Mouse (Mus musculus): Measurements from ENCODE around the gene Rab3gap1. TPM values are rescaled to one million over a fixed set of nuclear protein-coding genes. Genes with fewer than 3 reads are reported as not detected.
"Not testable (repeated sequence)": the region's sequence is repeated elsewhere in the genome, so short reads cannot be mapped to it uniquely, and the experiment has no call there.

Gene Rab3gap1
- total and polyA plus RNA-seq, 2 experiments from 2014 or later = 16.7 to 29.5 TPM

DNA sequence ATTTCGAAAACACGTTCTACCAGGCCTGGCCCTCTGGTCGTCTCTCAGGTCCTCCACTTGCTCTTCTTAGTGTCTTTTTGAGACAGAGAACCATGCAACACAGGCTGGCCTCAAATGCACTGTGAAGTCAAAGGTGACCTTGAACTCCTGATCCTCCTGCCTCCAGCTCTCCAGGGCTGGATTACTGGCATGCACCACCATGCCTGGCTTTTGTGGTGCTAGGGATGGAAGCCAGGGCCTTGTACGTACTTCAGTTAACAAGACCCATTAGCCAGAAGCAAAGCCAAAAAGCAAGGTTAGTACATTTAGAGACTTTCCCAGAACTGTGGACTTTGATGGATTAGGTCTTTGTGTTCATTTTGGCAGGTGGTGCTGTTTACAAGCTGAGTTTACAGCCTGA, 83.7 kb downstream of the Rab3gap1 start:
- TF ChIP-seq CTCF (IDR thresholded peaks at IDR 0.05) = no peak
- Histone ChIP-seq H3K27me3 (ENCODE audit: insufficient read depth, low read length) (no peaks in the 10 kb centered on the region), H3K4me1 (ENCODE audit: insufficient read depth, low read length) (no peaks in the 10 kb centered on the region), H3K4me2 (ENCODE audit: low read depth, low read length, poor library complexity, severe bottlenecking) (no peak overlapping the region), H3K9ac (replicated peaks; ENCODE audit: low read length, poor library complexity, severe bottlenecking) (no peak overlapping the region), H3K36me3 (ENCODE audit: insufficient read depth, low read length) (no peaks in the 10 kb centered on the region), H3K9me3 (ENCODE audit: low read length) (no peaks in the 10 kb centered on the region), H3K27ac (ENCODE audit: low read depth, low read length) (no peak overlapping the region), H3K4me3 (ENCODE audit: low read depth, low read length) (no peak overlapping the region)
- ATAC-seq (ENCODE audit: low FRiP score) (no peak), DNase-seq (ENCODE audit: low spot score) (no peak)
- WGBS = 90% methylated on average over 4 of the region's 4 CpGs

DNA sequence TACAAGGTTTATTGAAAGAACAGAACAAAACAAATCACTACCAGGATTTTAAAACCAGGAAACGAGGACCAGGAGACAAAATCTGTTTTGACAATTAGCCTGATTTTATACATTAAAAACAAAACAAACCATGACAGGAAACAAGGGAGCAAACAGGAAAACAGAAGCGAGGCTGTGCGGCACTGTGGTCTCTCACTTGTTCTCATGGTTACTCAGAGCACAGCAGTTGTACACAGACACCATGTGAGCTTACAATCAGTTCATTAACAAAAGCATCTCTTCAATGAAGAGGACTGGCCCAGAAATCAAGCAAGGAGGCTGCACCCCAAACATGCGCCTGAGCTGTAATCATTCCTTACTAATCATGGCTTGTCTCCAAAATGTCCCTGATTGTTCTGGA, 85.6 kb downstream of the Rab3gap1 start:
- H3K27ac ChIP-seq (ENCODE audit: low read depth, low read length); H3K4me2 ChIP-seq (ENCODE audit: low read depth, low read length, poor library complexity, severe bottlenecking); DNase-seq (ENCODE audit: low spot score); H3K9me3 ChIP-seq (ENCODE audit: low read length); ATAC-seq (ENCODE audit: low FRiP score); H3K9ac ChIP-seq (replicated peaks; ENCODE audit: low read length, poor library complexity, severe bottlenecking); H3K4me1 ChIP-seq (ENCODE audit: insufficient read depth, low read length); H3K4me3 ChIP-seq (ENCODE audit: low read depth, low read length); H3K36me3 ChIP-seq (ENCODE audit: insufficient read depth, low read length); H3K27me3 ChIP-seq (ENCODE audit: insufficient read depth, low read length): not testable (repeated sequence)
- WGBS = 83% methylated on average over 4 of the region's 4 CpGs

DNA sequence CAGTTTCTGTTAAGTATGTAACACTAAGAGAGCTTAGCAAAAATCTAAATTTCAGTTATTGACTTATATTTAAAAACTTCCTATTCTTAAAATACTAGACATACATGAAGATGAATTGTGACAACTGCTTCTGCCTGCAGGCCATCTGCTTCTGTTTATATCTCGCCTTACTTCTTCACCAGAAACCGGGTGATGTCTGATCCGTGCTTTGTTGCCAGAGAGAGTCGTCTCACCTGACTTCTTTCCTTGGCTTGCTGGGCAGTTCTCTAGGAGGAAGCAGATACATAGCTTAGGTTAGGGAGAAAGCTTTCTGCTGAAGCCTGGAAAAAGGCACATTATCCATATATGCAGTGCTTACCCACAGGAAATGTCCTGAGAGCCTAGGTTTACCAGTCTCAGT, 86.2 kb downstream of the Rab3gap1 start:
- H3K4me1 ChIP-seq (ENCODE audit: insufficient read depth, low read length) = peaks cover 6% of the 10 kb centered on the region; the same call in 1 of the 2 replicates
- H3K9me3 ChIP-seq (ENCODE audit: low read length) = no peaks in the 10 kb centered on the region
- no peak overlapping the region for H3K9ac ChIP-seq (replicated peaks; ENCODE audit: low read length, poor library complexity, severe bottlenecking)
- no peaks in the 10 kb centered on the region for H3K36me3 ChIP-seq (ENCODE audit: insufficient read depth, low read length)
- ATAC-seq (ENCODE audit: low FRiP score) (no peak), DNase-seq (ENCODE audit: low spot score) (no peak)
- H3K4me2 ChIP-seq (ENCODE audit: low read depth, low read length, poor library complexity, severe bottlenecking) = no peak overlapping the region
- H3K27me3 ChIP-seq (ENCODE audit: insufficient read depth, low read length) = no peaks in the 10 kb centered on the region
- H3K27ac ChIP-seq (ENCODE audit: low read depth, low read length) = no peak overlapping the region
- WGBS = 89% methylated on average over 4 of the region's 4 CpGs
- H3K4me3 ChIP-seq (ENCODE audit: low read depth, low read length) = no peak overlapping the region
- TF ChIP-seq CTCF (IDR thresholded peaks at IDR 0.05) = no peak

GRCm38 (mm10) chr1:127956524-127956923, 88.0 kb downstream of the Rab3gap1 start:
- DNase-seq (ENCODE audit: low spot score) = no peak
- ATAC-seq (ENCODE audit: low FRiP score) = no peak
- H3K4me3 ChIP-seq (ENCODE audit: low read depth, low read length) = no peak overlapping the region
- no peaks in the 10 kb centered on the region for H3K27me3 ChIP-seq (ENCODE audit: insufficient read depth, low read length)
- H3K9me3 ChIP-seq (ENCODE audit: low read length) = no peaks in the 10 kb centered on the region
- WGBS = 100% methylated on average over 1 of the region's 1 CpGs
- peaks cover 7% of the 10 kb centered on the region; the same call in 1 of the 2 replicates for H3K4me1 ChIP-seq (ENCODE audit: insufficient read depth, low read length)
- no peak for TF ChIP-seq CTCF (IDR thresholded peaks at IDR 0.05)
- H3K36me3 ChIP-seq (ENCODE audit: insufficient read depth, low read length) = 0 out of 2 replicates have a peak, but pooled peaks cover 2% of the 10 kb centered on the region
- H3K27ac ChIP-seq (ENCODE audit: low read depth, low read length) = no peak overlapping the region
- no peak overlapping the region for H3K9ac ChIP-seq (replicated peaks; ENCODE audit: low read length, poor library complexity, severe bottlenecking)
- no peak overlapping the region for H3K4me2 ChIP-seq (ENCODE audit: low read depth, low read length, poor library complexity, severe bottlenecking)

DNA sequence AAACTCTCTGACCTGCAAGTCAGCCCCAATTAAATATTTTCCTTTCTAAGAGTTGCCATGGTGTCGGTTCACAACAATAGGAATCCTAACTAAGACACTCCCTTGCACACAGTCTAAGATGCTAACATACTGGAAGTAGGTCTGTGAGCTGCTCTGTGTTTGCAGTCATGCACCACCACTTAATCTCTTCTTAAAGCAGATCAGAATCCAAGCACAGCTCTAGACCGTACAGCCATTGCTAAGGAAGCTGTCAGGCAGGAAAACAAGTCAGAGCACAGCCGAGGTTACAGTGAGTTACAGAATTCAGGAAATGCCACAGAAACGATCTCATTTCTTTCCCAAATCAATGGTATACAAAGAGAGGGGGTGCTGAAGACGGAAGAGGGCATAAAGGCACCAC, 90.2 kb downstream of the Rab3gap1 start:
- H3K4me2 ChIP-seq (ENCODE audit: low read depth, low read length, poor library complexity, severe bottlenecking) = 0 out of 2 replicates have a peak overlapping the region, but pooled peaks have one; percentile 9
- H3K4me1 ChIP-seq (ENCODE audit: insufficient read depth, low read length) = peaks cover 7% of the 10 kb centered on the region; the same call in 1 of the 2 replicates
- TF ChIP-seq CTCF (IDR thresholded peaks at IDR 0.05) = no peak
- peak overlapping the region; percentile 79 for H3K27ac ChIP-seq (ENCODE audit: low read depth, low read length)
- H3K4me3 ChIP-seq (ENCODE audit: low read depth, low read length) = no peak overlapping the region
- 0 out of 2 replicates have a peak overlapping the region, but pooled peaks have one; percentile 46 for H3K9ac ChIP-seq (replicated peaks; ENCODE audit: low read length, poor library complexity, severe bottlenecking)
- H3K27me3 ChIP-seq (ENCODE audit: insufficient read depth, low read length) = no peaks in the 10 kb centered on the region
- WGBS = 13% methylated on average over 5 of the region's 5 CpGs
- 0 out of 2 replicates have a peak, but pooled peaks cover 2% of the 10 kb centered on the region for H3K36me3 ChIP-seq (ENCODE audit: insufficient read depth, low read length)
- no peaks in the 10 kb centered on the region for H3K9me3 ChIP-seq (ENCODE audit: low read length)
- no peak for DNase-seq (ENCODE audit: low spot score)
- ATAC-seq (ENCODE audit: low FRiP score) = peak; percentile 69

GRCm38 (mm10) chr1:127959312-127959718, 90.7 kb downstream of the Rab3gap1 start:
- no peak for TF ChIP-seq CTCF (IDR thresholded peaks at IDR 0.05)
- ATAC-seq (ENCODE audit: low FRiP score) (peak; percentile 42; the same call in 1 of the 2 replicates), DNase-seq (ENCODE audit: low spot score) (no peak)
- Histone ChIP-seq H3K4me3 (ENCODE audit: low read depth, low read length) (no peak overlapping the region), H3K9ac (replicated peaks; ENCODE audit: low read length, poor library complexity, severe bottlenecking) (peak overlapping the region; percentile 46; the same call in 1 of the 2 replicates), H3K27ac (ENCODE audit: low read depth, low read length) (peak overlapping the region; percentile 79), H3K4me1 (ENCODE audit: insufficient read depth, low read length) (peaks cover 7% of the 10 kb centered on the region; the same call in 1 of the 2 replicates), H3K9me3 (ENCODE audit: low read length) (no peaks in the 10 kb centered on the region), H3K4me2 (ENCODE audit: low read depth, low read length, poor library complexity, severe bottlenecking) (0 out of 2 replicates have a peak overlapping the region, but pooled peaks have one; percentile 9), H3K36me3 (ENCODE audit: insufficient read depth, low read length) (0 out of 2 replicates have a peak, but pooled peaks cover 2% of the 10 kb centered on the region), H3K27me3 (ENCODE audit: insufficient read depth, low read length) (no peaks in the 10 kb centered on the region)
- WGBS = 12% methylated on average over 7 of the region's 7 CpGs

Data from midbrain, postnatal 0 days (tissue).